Mouse (Mus musculus) layer of hippocampus, adult 9-11 months (tissue): Measurements from ENCODE around the gene Mrpl44.

ENCODE experiments used
- DNase-seq: peaks from one replicate; pipeline ENCODE4 v3.0.0; 2022

The Mrpl44 gene

DNA sequence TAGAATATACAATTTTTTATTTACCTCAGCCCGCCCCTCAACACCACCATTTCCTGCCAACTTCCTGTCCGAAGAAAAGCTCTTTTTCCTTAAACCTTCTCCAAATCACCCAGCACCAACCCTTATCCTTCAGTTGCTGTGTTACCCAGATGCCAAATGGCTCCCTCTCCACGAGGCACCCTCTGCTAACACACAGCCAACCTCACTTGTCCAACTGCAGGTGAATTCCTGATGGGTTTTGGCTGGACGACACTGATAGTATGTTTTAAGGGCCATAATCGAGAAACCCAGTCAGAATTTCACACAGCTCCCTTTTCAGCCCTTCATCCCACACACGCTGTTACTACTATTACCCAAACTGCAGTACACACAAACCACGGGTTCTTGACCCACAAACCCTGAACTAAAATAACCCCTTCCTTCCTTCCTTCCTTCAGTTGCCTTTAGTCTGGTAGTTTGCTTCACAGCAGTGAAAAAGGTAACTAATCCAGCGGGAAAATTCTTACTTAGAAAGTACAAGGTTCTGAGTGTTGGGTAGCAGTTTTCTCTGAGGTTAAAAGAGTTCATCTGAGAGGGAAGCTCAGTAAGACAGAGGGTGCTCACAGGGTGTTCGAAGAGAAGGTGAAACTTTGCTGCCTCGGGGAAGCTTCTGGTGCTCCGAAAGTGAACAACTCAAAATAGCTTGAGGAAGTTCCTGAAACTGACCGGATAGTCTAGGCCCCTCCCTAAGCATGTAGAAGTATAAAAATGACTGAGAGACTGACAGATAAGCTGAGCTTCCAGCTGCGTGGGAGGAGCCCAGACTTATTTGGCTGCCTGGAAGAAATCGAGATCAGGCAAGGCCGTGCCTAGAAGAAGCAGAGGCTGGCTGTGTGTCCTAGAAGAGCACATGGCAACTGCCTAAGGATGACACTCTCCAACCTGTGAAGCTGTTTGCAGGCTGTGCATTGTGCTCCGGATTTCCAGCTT is 13.3 kb upstream of the Mrpl44 start:
- DNase-seq, result no peak

DNA sequence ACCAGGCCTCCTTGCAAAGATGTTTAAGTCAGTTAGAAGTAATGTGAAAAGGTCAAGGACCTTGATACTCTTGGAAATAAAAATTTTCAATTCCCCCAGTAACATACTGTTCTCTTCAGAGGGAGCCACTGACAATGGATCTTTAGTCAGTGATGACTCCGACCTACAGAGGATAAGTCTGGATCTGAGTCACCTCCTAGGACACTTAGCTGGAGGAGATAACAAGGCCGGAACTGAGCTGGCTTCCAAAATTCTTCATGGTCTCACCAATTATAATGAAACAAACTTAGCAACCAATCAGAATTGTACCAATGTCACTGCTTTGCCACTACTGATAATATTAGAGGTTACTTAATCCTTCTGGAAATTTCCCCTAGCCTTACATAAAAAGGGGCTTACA is 11.8 kb upstream of the Mrpl44 start:
- no peak for DNase-seq

GRCm38 (mm10) chr1:79764483-79764882 is 11.3 kb upstream of the Mrpl44 start:
- no peak for DNase-seq

GRCm38 (mm10) chr1:79768231-79768630 is 7.6 kb upstream of the Mrpl44 start:
- no peak for DNase-seq

DNA sequence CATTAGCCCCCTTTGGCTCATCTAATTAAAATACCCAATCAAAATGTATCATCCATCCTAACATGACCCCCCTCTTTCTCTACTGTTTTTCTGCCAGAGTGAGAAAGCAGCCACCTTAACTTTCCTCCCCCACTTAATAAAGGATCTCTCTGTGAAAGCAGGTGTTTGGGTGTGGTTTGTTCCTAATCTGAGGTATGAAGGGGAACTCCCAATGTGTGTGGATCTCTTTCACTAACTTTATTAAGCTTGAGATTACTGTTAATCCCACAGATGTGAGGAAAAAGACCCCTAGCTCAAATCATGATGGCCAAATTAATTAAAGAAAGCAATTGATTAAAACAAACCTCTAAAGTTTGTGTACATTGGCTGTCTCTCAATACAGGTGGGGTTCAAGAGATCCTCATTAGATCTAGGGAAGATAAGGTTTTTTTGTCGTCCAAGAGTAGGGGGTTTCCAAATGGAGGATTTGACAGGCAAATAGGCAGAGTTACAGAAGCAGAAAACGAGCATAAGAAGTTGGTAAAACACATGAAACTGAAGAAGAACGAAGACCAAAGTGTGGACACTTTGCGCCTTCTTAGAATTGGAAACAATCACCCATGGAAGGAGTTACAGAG is 1.5 kb upstream of the Mrpl44 start:
- DNase-seq, result no peak

DNA sequence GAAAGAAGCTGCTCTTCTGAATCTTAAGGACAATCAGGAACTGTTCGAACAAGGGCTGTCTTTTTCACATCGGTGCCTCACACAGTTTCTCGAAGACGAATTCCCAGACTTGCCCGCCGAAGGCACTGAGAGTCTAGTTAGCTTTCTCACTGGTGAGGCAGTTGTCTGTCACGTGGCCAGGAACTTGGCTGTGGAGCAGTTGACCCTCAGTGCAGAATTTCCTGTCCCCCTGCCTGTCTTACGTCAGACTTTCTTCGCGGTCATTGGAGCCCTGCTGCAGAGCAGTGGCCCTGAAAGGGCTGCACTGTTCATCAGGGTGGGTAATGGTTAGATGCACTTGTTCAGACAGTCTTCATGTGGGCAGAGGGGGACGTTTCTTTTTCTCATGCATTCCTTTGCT is 2.2 kb downstream of the Mrpl44 start:
- DNase-seq, result no peak

DNA sequence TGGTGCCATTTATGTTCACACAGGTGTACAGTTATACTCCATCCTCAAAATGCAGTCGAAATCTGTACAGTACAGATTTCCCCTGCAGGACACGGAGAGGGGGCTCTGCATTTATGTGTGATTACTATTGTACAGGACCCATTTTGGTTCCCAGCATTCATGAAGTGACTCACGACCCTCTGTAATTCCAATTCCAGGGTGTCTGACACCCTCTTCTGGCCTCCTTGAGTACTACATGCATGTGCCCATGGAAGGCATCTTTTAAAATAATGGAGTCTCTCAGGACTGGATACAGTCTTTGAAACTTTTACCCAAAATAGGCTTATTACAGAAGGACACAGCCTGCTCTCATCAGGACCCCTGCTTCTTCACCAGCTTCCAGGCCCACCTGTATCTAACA is 6.6 kb downstream of the Mrpl44 start:
- no peak for DNase-seq

- no peak for DNase-seq
These were observed 10.6 kb downstream of the Mrpl44 start for GRCm38 (mm10) chr1:79786267-79786927.

- DNase-seq, result no peak
These were observed 21.3 kb downstream of the Mrpl44 start for GRCm38 (mm10) chr1:79797084-79797483.

- DNase-seq, result no peak
These were observed 27.1 kb downstream of the Mrpl44 start for GRCm38 (mm10) chr1:79802858-79803427.

- DNase-seq, result no peak
These were observed 27.8 kb downstream of the Mrpl44 start for GRCm38 (mm10) chr1:79803614-79804013.

DNA sequence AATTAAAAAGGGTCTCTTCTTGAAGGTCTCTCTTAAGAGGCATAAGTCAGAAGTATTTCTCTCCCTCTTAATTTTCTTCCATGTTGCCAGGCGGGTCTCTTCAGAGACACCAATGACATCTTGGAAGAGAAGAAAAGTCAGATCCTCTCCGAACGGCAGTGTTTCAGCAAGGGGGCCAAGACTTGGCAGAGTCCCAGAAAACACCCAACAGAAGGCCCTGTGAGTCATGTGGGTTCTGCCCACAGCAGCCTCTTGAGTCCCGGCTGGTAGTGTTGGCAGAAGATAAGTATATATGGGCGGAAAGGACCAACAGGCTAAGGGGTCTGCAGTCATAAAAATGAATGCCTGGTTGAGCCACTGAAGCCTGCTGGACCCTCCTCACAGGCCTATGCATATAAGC is 31.0 kb downstream of the Mrpl44 start:
- peak; percentile 27 for DNase-seq

GRCm38 (mm10) chr1:79809447-79809846 is 33.6 kb downstream of the Mrpl44 start:
- no peak for DNase-seq

DNA sequence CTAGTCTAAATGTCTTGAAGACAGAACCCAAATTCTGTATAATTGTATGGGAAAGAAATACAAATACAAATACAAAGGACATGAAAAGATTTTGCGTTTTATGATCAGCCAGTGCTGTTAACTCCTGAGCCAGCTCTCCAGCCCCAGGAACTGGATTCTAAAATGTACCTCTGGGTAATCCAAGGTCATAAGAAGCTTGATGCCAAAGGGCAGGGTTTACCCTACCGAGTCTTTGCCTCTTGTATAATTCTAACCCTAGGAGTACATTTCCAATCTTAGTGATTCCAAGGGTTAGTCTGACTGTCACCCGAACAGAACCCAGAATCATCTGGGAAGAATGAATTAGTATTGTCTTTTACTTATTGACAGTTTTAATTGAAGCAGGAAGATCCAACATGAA is 39.6 kb downstream of the Mrpl44 start:
- no peak for DNase-seq

- no peak for DNase-seq
These were observed 43.6 kb downstream of the Mrpl44 start for GRCm38 (mm10) chr1:79819296-79819879.

DNA sequence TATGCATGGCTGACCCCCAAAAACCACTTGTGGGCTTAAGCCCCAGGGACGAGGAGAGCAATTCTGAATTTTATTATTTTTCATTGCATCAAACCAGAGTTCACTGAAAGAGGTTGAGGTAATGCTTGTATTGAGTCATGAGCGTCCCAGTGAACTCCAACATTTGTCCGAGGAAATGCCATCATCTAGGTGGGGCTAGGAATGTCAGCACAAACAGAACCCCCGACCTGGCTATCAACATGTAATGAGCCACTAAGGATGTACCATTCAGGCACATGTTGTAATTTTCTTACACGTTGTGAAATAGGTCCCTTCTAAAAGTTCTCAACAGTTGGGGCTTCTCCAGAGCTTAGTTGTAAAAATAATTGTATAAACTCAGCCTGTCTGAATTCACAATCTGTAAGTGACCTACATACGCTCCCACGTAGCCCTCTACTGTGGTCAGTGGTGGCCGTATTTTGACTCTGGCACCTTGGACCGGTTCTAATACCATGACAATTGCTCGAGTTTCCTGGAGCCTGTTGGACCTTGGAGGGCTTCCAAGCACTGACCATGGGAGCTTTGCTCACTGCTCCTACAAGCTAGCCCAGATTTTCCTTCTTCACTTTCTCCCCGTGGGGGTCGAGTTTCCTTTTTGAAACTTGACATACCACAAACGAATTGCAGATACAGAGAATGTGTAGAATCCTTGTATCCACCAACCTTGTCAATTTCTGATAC is 47.1 kb downstream of the Mrpl44 start:
- peak; percentile 34 for DNase-seq

GRCm38 (mm10) chr1:79823951-79824633 is 48.3 kb downstream of the Mrpl44 start:
- no peak for DNase-seq
